Mouse (Mus musculus) bone marrow, adult 2 months (tissue): ENCODE results near the gene Scd1. TPM values are rescaled to one million over a fixed set of nuclear protein-coding genes. Genes with fewer than 3 reads are reported as not detected.

Experiments used
- H3K27ac ChIP-seq: fragments of 200-500 bp; 2 replicates; pipeline ENCODE4 v1.5.1; 2012; ENCODE audit warnings: low read depth, mild to moderate bottlenecking, control low read depth, inconsistent platforms, low read length; ENCODE audit not compliant: control insufficient read depth, poor library complexity, insufficient read depth
- H3K4me1 ChIP-seq: fragments of 200-500 bp; 2 replicates; pipeline ENCODE4 v1.6.1; 2011; ENCODE audit warnings: low read length; ENCODE audit not compliant: control insufficient read depth, insufficient read depth
- H3K4me3 ChIP-seq: fragments of 200-500 bp; replicated peaks from 2 replicates; pipeline ENCODE3; 2011; ENCODE audit warnings: mild to moderate bottlenecking, low read depth, low read length, control low read depth; ENCODE audit not compliant: control insufficient read depth
- CTCF ChIP-seq: fragments of 200-500 bp; IDR thresholded peaks from 2 replicates; pipeline ENCODE4 v1.5.1; 2011; ENCODE audit warnings: low read length, control low read depth; ENCODE audit not compliant: control insufficient read depth, insufficient read depth
- POLR2A ChIP-seq: fragments of 200-500 bp; IDR thresholded peaks from 2 replicates; pipeline ENCODE4 v1.6.1; 2011; ENCODE audit warnings: low read depth, mild to moderate bottlenecking, control low read depth, low read length, borderline replicate concordance; ENCODE audit not compliant: control insufficient read depth
- WGBS: fragments of 180-500 bp; shearing (Covaris S2); methylation state at CpG from one replicate; pipeline ENCODE4 v1.1.7; 2018; 5-methylcytosine and 5-hydroxymethylcytosine counted together
- polyA plus RNA-seq: library from polyadenylated mRNA; stranded (reverse); fragments of >200 nt; gene quantifications from 2 replicates; pipeline ENCODE4 v1.2.4, GENCODE M21; 2011; ENCODE audit warnings: low replicate concordance; ENCODE audit not compliant: missing spikeins, insufficient read depth, insufficient read length

Gene Scd1
- polyA plus RNA-seq, 1 experiment = 29.4 TPM

- TF ChIP-seq CTCF = no peak
- no peak for TF ChIP-seq POLR2A
- Histone ChIP-seq H3K27ac (peak overlapping the region; percentile 45), H3K4me3 (no peak overlapping the region), H3K4me1 (peaks cover 2% of the 10 kb centered on the region; the same call in 1 of the 2 replicates)
- WGBS = 52% methylated on average over 6 of the region's 6 CpGs
Observed at GRCm38 (mm10) chr19:44385887-44386498, 21.7 kb downstream of the Scd1 start.

GRCm38 (mm10) chr19:44382682-44383321 lies 24.9 kb downstream of the Scd1 start:
- Histone ChIP-seq H3K4me1 (no peaks in the 10 kb centered on the region; the same call in 1 of the 2 replicates), H3K27ac (peak overlapping the region; percentile 66), H3K4me3 (no peak overlapping the region)
- TF ChIP-seq CTCF (no peak), POLR2A (no peak)
- WGBS = 81% methylated on average over 12 of the region's 12 CpGs

GRCm38 (mm10) chr19:44380065-44380464 lies 27.6 kb downstream of the Scd1 start:
- TF ChIP-seq CTCF (no peak), POLR2A (no peak)
- WGBS = 71% methylated on average over 4 of the region's 4 CpGs
- H3K4me1 ChIP-seq = no peaks in the 10 kb centered on the region; the same call in 1 of the 2 replicates
- H3K4me3 ChIP-seq = no peak overlapping the region
- H3K27ac ChIP-seq = no peak overlapping the region

GRCm38 (mm10) chr19:44379090-44379489 lies 28.6 kb downstream of the Scd1 start:
- Histone ChIP-seq H3K4me1 (no peaks in the 10 kb centered on the region; the same call in 1 of the 2 replicates), H3K4me3 (no peak overlapping the region), H3K27ac (peak overlapping the region; percentile 74)
- TF ChIP-seq POLR2A (no peak), CTCF (no peak)

GRCm38 (mm10) chr19:44377629-44378375 lies 29.9 kb downstream of the Scd1 start:
- Histone ChIP-seq H3K27ac (peak overlapping the region; percentile 74), H3K4me3 (no peak overlapping the region), H3K4me1 (no peaks in the 10 kb centered on the region; the same call in 1 of the 2 replicates)
- TF ChIP-seq POLR2A (no peak), CTCF (no peak)
- 53% methylated on average over 5 of the region's 5 CpGs for WGBS

- H3K4me3 ChIP-seq = no peak overlapping the region
- 33% methylated on average over 3 of the region's 3 CpGs for WGBS
- H3K27ac ChIP-seq = peak overlapping the region; percentile 70; the same call in 1 of the 2 replicates
- TF ChIP-seq CTCF (no peak), POLR2A (no peak)
- H3K4me1 ChIP-seq = no peaks in the 10 kb centered on the region
Observed at GRCm38 (mm10) chr19:44376511-44376951, 31.1 kb downstream of the Scd1 start.

GRCm38 (mm10) chr19:44372969-44373368 lies 34.7 kb downstream of the Scd1 start:
- Histone ChIP-seq H3K27ac (no peak overlapping the region), H3K4me1 (no peaks in the 10 kb centered on the region), H3K4me3 (no peak overlapping the region)
- no peak for TF ChIP-seq POLR2A
- TF ChIP-seq CTCF = peak; percentile 84
- WGBS = 8% methylated on average over 6 of the region's 6 CpGs

- no peak overlapping the region for H3K27ac ChIP-seq
- 56% methylated on average over 5 of the region's 5 CpGs for WGBS
- H3K4me3 ChIP-seq = no peak overlapping the region
- TF ChIP-seq CTCF = no peak
- TF ChIP-seq POLR2A = no peak
- H3K4me1 ChIP-seq = no peaks in the 10 kb centered on the region
Observed at GRCm38 (mm10) chr19:44370231-44370630, 37.4 kb downstream of the Scd1 start.
